Mouse (Mus musculus) brain, embryonic 14.5 days (tissue): Measurements from ENCODE around the gene Rufy3.

Source experiments
- CTCF ChIP-seq: fragments of 200-500 bp; IDR thresholded peaks from 2 replicates; pipeline ENCODE4 v1.5.1; 2012; ENCODE audit warnings: inconsistent platforms, mild to moderate bottlenecking, moderate library complexity, borderline replicate concordance; ENCODE audit not compliant: insufficient read depth, insufficient read length; ENCODE audit errors: extremely low read depth
- POLR2A ChIP-seq: fragments of 200-500 bp; IDR thresholded peaks from 2 replicates; pipeline ENCODE4 v1.6.1; 2012; ENCODE audit warnings: mild to moderate bottlenecking, inconsistent platforms, borderline replicate concordance; ENCODE audit not compliant: poor library complexity, insufficient read depth, insufficient read length, severe bottlenecking; ENCODE audit errors: extremely low read depth

- TF ChIP-seq CTCF (no peak), POLR2A (no peak)
Observed at GRCm38 (mm10) chr5:88631545-88631944, 66.7 kb downstream of the Rufy3 start.
